Mouse (Mus musculus) embryonic stem cell, embryonic (primary cell): ENCODE measurements around the gene Mgrn1.

ENCODE experiments used
- CTCF ChIA-PET, 4 experiments: fragments of 300-600 bp in 2 of 4; fragments of 350-600 bp in 2 of 4; sonication (Branson Sonifier 250); formaldehyde crosslinking; loops; one replicate each; lab custom pipeline; 2022; ENCODE audit warnings: inconsistent platforms in 2 of 4; lab: Charles Lee
- POLR2A ChIA-PET, 4 experiments: fragments of 300-600 bp in 2 of 4; fragments of 350-600 bp in 2 of 4; sonication (Branson Sonifier 250); formaldehyde crosslinking; loops; one replicate each; lab custom pipeline; 2022; ENCODE audit warnings: antibody characterized with exemption in 4 of 4, inconsistent platforms in 1 of 4; lab: Charles Lee

Gene Mgrn1

GRCm38 (mm10) chr16:4894201-4894908 is 8.3 kb downstream of the Mgrn1 start:
- CTCF ChIA-PET, result interaction anchor here in 3 of 4 experiments (0.5 to 1.1 kb wide), 3 partner anchors 20 to 334 kb away, joined by 3 to 4 read pairs (median 3); no protein-coding TSS in a partner anchor
- POLR2A ChIA-PET, result interaction anchor here (0.6 to 23.1 kb wide), 19 partner anchors 8 to 108 kb away, joined by 3 to 406 read pairs (median 5); partner anchors contain the start of genes Mgrn1 (in 3 of the 4), Ubald1 (in 3 of the 4) and Anks3 (in 1 of the 4)

DNA sequence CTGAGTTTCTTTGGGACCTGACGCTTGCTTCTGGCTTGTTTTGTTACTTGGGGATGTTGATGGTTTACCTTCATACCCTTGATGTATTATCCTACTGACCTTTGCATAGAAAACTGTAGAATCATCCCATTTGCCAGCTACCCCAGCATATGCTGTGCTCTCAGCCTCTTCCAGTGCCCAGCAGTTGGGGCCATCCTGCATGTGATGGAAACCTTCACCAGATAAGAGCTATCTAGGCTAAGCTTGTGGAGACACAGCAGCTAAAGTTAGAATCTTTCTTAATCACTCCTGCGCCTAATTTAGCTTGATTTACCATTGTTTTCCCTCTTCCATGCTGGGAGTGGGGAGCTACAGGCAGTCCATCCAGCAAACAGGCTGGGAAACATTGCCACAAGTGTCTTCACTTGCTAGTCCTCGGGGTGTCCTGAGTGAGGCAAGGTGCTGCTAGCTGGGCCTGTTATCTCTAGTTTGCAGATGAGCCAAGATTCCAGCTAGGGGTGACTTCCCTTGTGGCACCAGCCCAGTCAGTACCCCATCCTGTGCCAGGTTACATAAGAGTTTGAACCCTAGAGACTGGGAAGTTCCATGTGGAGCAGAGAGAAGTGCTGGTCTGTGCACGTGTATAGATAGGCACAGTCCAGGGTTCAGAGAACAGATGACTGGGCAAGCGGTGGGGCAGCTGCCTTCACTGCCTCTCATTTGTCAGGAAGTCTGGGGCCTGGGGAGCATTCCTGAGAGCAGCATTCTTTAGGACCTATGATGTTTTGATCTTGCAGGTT is 10.4 kb downstream of the Mgrn1 start:
- ChIA-PET CTCF (interaction anchor here in 3 of 4 experiments (0.6 to 1.8 kb wide), 6 partner anchors 11 to 36 kb away, joined by 3 to 7 read pairs (median 4); no protein-coding TSS in a partner anchor), POLR2A (interaction anchor here (0.6 to 10.2 kb wide), 23 partner anchors 8 to 217 kb away, joined by 3 to 234 read pairs (median 4); partner anchors contain the start of genes Mgrn1 (in 3 of the 4), Ubald1 (in 3 of the 4), Cdip1 (in 1 of the 4) and Coro7 (in 1 of the 4))

- POLR2A ChIA-PET, result interaction anchor here (0.8 to 10.2 kb wide), 14 partner anchors 8 to 218 kb away, joined by 3 to 234 read pairs (median 4); partner anchors contain the start of genes Mgrn1 (in 3 of the 4), Ubald1 (in 3 of the 4), Coro7 (in 1 of the 4) and Glyr1 (in 1 of the 4)
These were observed 11.2 kb downstream of the Mgrn1 start for GRCm38 (mm10) chr16:4897146-4897730.

GRCm38 (mm10) chr16:4898881-4899280 is 12.8 kb downstream of the Mgrn1 start:
- CTCF ChIA-PET, result interaction anchor here in 3 of 4 experiments (0.7 to 3.7 kb wide), 5 partner anchors 14 to 67 kb away, joined by 3 to 22 read pairs (median 3); no protein-coding TSS in a partner anchor
- POLR2A ChIA-PET, result interaction anchor here in 3 of 4 experiments (0.6 to 8.7 kb wide), 16 partner anchors 10 to 209 kb away, joined by 3 to 97 read pairs (median 4); partner anchors contain the start of genes Mgrn1 (in 2 of the 3), Ubald1 (in 2 of the 3) and Nudt16l1 (in 1 of the 3)

More at GRCm38 (mm10) chr16:4897146-4897730, 11.2 kb downstream of the Mgrn1 start:
- CTCF ChIA-PET, result interaction anchor here (0.6 to 1.8 kb wide), 5 partner anchors 10 to 114 kb away, joined by 3 to 7 read pairs (median 3); no protein-coding TSS in a partner anchor

- ChIA-PET CTCF (interaction anchor here in 3 of 4 experiments (1.1 to 3.7 kb wide), 3 partner anchors 13 to 16 kb away, joined by 3 to 22 read pairs (median 3); no protein-coding TSS in a partner anchor), POLR2A (interaction anchor here in 3 of 4 experiments (1.2 to 8.7 kb wide), 14 partner anchors 10 to 39 kb away, joined by 3 to 97 read pairs (median 8); partner anchors contain the start of genes Ubald1 (in 3 of the 3), Mgrn1 (in 2 of the 3) and Nudt16l1 (in 1 of the 3))
These were observed 13.7 kb downstream of the Mgrn1 start for GRCm38 (mm10) chr16:4899711-4900110.

GRCm38 (mm10) chr16:4901167-4901566 is 15.1 kb downstream of the Mgrn1 start:
- ChIA-PET POLR2A (interaction anchor here (1.0 to 8.7 kb wide), 18 partner anchors 8 to 195 kb away, joined by 3 to 97 read pairs (median 4); partner anchors contain the start of genes Ubald1 (in 4 of the 4) and Mgrn1 (in 2 of the 4)), CTCF (interaction anchor here in 2 of 4 experiments (1.2 to 3.7 kb wide), 3 partner anchors 8 to 11 kb away, joined by 3 to 22 read pairs (median 4); no protein-coding TSS in a partner anchor)

GRCm38 (mm10) chr16:4902390-4902789 is 16.3 kb downstream of the Mgrn1 start:
- ChIA-PET POLR2A (interaction anchor here in 3 of 4 experiments (0.6 to 8.7 kb wide), 16 partner anchors 9 to 845 kb away, joined by 3 to 97 read pairs (median 4); partner anchors contain the start of genes Ubald1 (in 3 of the 3) and Mgrn1 (in 2 of the 3)), CTCF (interaction anchor here in 2 of 4 experiments (1.9 to 2.7 kb wide), 2 partner anchors 11 kb away, joined by 8 to 12 read pairs; no protein-coding TSS in a partner anchor)

GRCm38 (mm10) chr16:4903491-4904102 is 17.5 kb downstream of the Mgrn1 start:
- ChIA-PET CTCF (interaction anchor here in 3 of 4 experiments (0.6 to 2.7 kb wide), 4 partner anchors 10 to 403 kb away, joined by 3 to 12 read pairs (median 6); no protein-coding TSS in a partner anchor), POLR2A (interaction anchor here (0.6 to 8.7 kb wide), 13 partner anchors 8 to 97 kb away, joined by 3 to 97 read pairs (median 8); partner anchors contain the start of genes Ubald1 (in 3 of the 4) and Mgrn1 (in 2 of the 4))

GRCm38 (mm10) chr16:4904878-4905277 is 18.8 kb downstream of the Mgrn1 start:
- ChIA-PET POLR2A (interaction anchor here in 3 of 4 experiments (0.6 to 8.7 kb wide), 13 partner anchors 8 to 182 kb away, joined by 3 to 97 read pairs (median 3); partner anchors contain the start of genes Mgrn1 (in 1 of the 3) and Ubald1 (in 1 of the 3)), CTCF (interaction anchor here in 3 of 4 experiments (0.6 to 1.5 kb wide), 5 partner anchors 8 to 72 kb away, joined by 3 to 7 read pairs (median 4); no protein-coding TSS in a partner anchor)

- ChIA-PET POLR2A (interaction anchor here in 3 of 4 experiments (0.6 to 8.7 kb wide), 8 partner anchors 9 to 183 kb away, joined by 3 to 97 read pairs (median 4); partner anchors contain the start of gene Mgrn1 (in 1 of the 3)), CTCF (interaction anchor here in 3 of 4 experiments (0.6 to 1.5 kb wide), 5 partner anchors 8 to 402 kb away, joined by 3 to 5 read pairs (median 3); no protein-coding TSS in a partner anchor)
These were observed 19.5 kb downstream of the Mgrn1 start for GRCm38 (mm10) chr16:4905591-4905990.

GRCm38 (mm10) chr16:4906559-4906958 is 20.5 kb downstream of the Mgrn1 start:
- POLR2A ChIA-PET, result interaction anchor here in 3 of 4 experiments (2.1 to 11.4 kb wide), 3 partner anchors 23 to 26 kb away, joined by 10 to 138 read pairs (median 30); partner anchors contain the start of genes Ubald1 (in 3 of the 3) and Mgrn1 (in 1 of the 3)
- CTCF ChIA-PET, result interaction anchor here in 1 of 4 experiments (0.8 kb wide), 1 partner anchor 10 kb away, joined by 3 read pairs; no protein-coding TSS in a partner anchor

DNA sequence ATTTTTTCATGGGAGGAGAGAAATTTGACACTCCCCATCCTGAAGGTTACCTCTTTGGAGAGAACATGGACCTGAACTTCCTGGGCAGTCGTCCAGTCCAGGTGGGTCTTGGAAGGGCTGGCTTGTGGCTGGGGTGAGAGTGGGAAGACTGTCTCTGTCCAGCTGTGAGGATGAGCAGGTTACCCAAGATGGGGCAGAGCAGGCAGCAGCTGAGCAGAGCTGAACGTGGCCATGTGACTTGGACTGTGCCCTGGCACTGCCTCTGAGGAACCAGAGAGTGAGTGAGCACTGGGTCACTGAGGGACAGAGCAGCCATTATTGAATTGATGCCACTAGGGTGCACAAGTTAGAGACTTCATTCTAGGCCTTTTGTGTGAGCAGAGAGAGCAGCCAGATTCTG is 21.3 kb downstream of the Mgrn1 start:
- POLR2A ChIA-PET, result interaction anchor here in 3 of 4 experiments (0.6 to 11.4 kb wide), 13 partner anchors 13 to 228 kb away, joined by 3 to 138 read pairs (median 4); partner anchors contain the start of genes Ubald1 (in 3 of the 3), Mgrn1 (in 2 of the 3), Rogdi (in 2 of the 3) and Coro7 (in 1 of the 3)
- CTCF ChIA-PET, result interaction anchor here in 1 of 4 experiments (0.6 to 0.8 kb wide), 2 partner anchors 11 to 22 kb away, joined by 3 to 5 read pairs; no protein-coding TSS in a partner anchor

DNA sequence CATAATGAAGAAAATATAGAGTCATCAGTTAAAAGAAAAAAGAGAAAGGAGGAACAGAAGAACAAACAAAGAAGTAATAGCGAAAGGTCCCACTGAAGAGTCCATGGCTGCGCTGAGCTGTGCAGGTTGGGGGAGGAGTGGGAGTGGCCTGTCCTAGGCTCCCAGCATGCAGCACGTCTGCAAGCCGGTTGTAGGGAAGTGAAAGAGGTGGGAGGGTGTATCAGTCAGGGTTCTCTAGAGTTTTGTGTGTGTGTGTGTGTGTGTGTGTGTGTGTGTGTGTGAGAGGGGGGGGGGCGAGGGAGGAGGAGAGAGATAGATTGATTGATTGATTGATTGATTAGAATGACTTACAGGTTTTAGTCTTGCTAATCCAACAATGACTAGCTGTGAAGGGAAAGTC is 21.9 kb downstream of the Mgrn1 start:
- CTCF ChIA-PET, result interaction anchor here in 3 of 4 experiments (0.6 to 1.5 kb wide), 7 partner anchors 14 to 336 kb away, joined by 3 to 12 read pairs (median 5); no protein-coding TSS in a partner anchor
- POLR2A ChIA-PET, result interaction anchor here in 3 of 4 experiments (0.5 to 11.4 kb wide), 18 partner anchors 13 to 228 kb away, joined by 3 to 138 read pairs (median 4); partner anchors contain the start of genes Ubald1 (in 3 of the 3), Mgrn1 (in 2 of the 3), Rogdi (in 2 of the 3) and Coro7 (in 1 of the 3)

GRCm38 (mm10) chr16:4909745-4910144 is 23.7 kb downstream of the Mgrn1 start:
- ChIA-PET POLR2A (interaction anchor here in 3 of 4 experiments (0.7 to 11.4 kb wide), 5 partner anchors 9 to 834 kb away, joined by 3 to 138 read pairs (median 5); partner anchors contain the start of genes Ubald1 (in 2 of the 3) and Mgrn1 (in 1 of the 3)), CTCF (interaction anchor here in 1 of 4 experiments (1.0 kb wide), 1 partner anchor 9 kb away, joined by 3 read pairs; no protein-coding TSS in a partner anchor)

- POLR2A ChIA-PET, result interaction anchor here in 2 of 4 experiments (1.4 to 11.4 kb wide), 6 partner anchors 10 to 37 kb away, joined by 3 to 138 read pairs (median 36); partner anchors contain the start of genes Mgrn1 (in 2 of the 2) and Ubald1 (in 2 of the 2)
- CTCF ChIA-PET, result interaction anchor here in 2 of 4 experiments (0.6 to 3.4 kb wide), 4 partner anchors 11 to 284 kb away, joined by 3 to 22 read pairs (median 3); no protein-coding TSS in a partner anchor
These were observed 24.7 kb downstream of the Mgrn1 start for GRCm38 (mm10) chr16:4910758-4911157.
